Comparison of ENCODE assay signal across 8 mouse cellular contexts in the genomic region with DNA sequence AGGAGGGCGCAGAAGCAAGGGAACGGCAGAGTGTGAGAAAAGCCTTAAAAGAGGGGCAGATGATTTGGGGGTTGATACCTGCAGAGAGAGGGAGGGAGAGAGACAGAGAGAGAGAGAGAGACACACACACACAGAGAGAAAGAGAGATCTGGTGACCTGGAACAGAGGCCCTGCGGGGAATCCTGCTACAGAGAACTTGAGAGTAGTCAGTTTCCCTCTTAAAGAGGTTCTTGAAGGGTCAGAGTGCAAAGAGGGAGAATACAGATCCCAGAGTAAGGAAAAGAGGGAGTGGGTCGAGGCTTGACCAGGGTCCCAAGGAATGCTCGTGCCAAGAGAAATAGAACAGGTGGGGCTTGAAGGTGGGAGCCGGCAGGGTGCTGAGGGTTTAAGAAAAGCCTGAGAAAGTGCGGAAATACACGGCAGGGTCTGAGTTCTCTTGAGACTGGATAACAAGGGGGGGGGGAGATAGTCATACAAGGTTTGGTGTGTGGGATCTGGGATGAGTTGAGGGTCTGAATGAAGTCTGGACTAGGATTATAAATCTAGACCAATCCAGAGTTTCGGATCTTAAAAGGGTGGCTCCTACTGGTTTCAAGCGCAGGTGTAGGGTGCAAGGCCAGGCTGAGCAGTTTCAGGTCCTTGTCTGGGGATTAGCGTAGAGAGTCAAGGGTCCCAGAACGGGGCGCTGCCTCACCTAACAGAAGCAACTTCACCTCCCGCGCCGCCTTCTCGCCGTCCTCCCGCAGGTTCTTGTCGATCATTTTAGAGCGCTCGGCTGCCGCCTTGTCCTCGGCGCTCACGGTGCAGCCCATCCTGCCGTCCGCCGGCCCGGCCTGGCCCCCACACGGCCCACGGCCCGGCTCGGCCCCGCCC. TPM values are rescaled to one million over a fixed set of nuclear protein-coding genes. Genes with fewer than 3 reads are reported as not detected.
DNase-seq lines count a peak whose midpoint lies in the region; ATAC-seq and TF ChIP-seq lines count a peak whose summit lies in the region.

No protein-coding gene starts in this region.

- no peak for DNase-seq in kidney, postnatal 4 days
- no peak for DNase-seq in ES-E14 (ENCODE audit: low read depth, low spot score)
- DNase-seq in forebrain, postnatal 0 days = no peak
- DNase-seq in liver, postnatal 0 days = no peak
- DNase-seq in urinary bladder, postnatal 36 days (ENCODE audit: low spot score in 2 of 2) = no peak
- DNase-seq in adrenal gland, postnatal 4 days (ENCODE audit: low spot score in 2 of 2) = no peak

- 2% methylated on average over 35 of the region's 35 CpGs for WGBS in kidney, embryonic 14.5 days
- 1% methylated on average over 35 of the region's 35 CpGs for WGBS in forebrain, postnatal 0 days
- WGBS in liver, postnatal 0 days (ENCODE audit: insufficient replicate concordance) = under 1% methylated on average over 35 of the region's 35 CpGs

- in situ Hi-C loops in ES-E14 (cut with MboI; ENCODE audit: low sequenced_read_pairs in 2 of 2, unreplicated experiment in 2 of 2) = no loop called here

- H3K36me3 ChIP-seq in kidney, embryonic 14.5 days (ENCODE audit: control insufficient read depth, insufficient read depth, low read length) = peaks cover 9% of the 10 kb centered on the region; the same call in 1 of the 2 replicates
- peaks cover 1% of the 10 kb centered on the region; the same call in 1 of the 2 replicates for H3K36me3 ChIP-seq in ES-E14 (ENCODE audit: control insufficient read depth, insufficient read depth, low read length, poor library complexity, severe bottlenecking)
- no peaks in the 10 kb centered on the region for H3K36me3 ChIP-seq in forebrain, postnatal 0 days (ENCODE audit: insufficient read depth)
- peaks cover 9% of the 10 kb centered on the region; the same call in 1 of the 2 replicates for H3K36me3 ChIP-seq in liver, postnatal 0 days (replicated peaks; ENCODE audit: insufficient read depth, low read length)

- no peak; the same call in 1 of the 2 replicates for TF ChIP-seq CTCF in forebrain, postnatal 0 days (IDR thresholded peaks at IDR 0.05; ENCODE audit: low read depth)
- TF ChIP-seq CTCF in liver, postnatal 0 days (IDR thresholded peaks at IDR 0.05; ENCODE audit: low read depth) = no peak

- H3K9me3 ChIP-seq in kidney, embryonic 14.5 days (ENCODE audit: control insufficient read depth, low read length) = no peaks in the 10 kb centered on the region
- no peaks in the 10 kb centered on the region for H3K9me3 ChIP-seq in ES-E14 (ENCODE audit: control insufficient read depth, insufficient read depth, low read depth, low read length)
- no peaks in the 10 kb centered on the region for H3K9me3 ChIP-seq in forebrain, postnatal 0 days (ENCODE audit: low read length)
- no peaks in the 10 kb centered on the region for H3K9me3 ChIP-seq in liver, postnatal 0 days (ENCODE audit: low read length)

- H3K4me1 ChIP-seq in kidney, embryonic 14.5 days (ENCODE audit: control insufficient read depth, insufficient read depth, low read length) = peaks cover 46% of the 10 kb centered on the region
- H3K4me1 ChIP-seq in ES-E14 (ENCODE audit: control insufficient read depth in 2 of 2, insufficient read depth in 2 of 2, low read length in 2 of 2, poor library complexity in 1 of 2) = peaks cover 4 to 23% of the 10 kb centered on the region in 2 experiments; a peak in 3 of 4 replicates
- H3K4me1 ChIP-seq in forebrain, postnatal 0 days (ENCODE audit: insufficient read depth) = peaks cover 45% of the 10 kb centered on the region
- peaks cover 43% of the 10 kb centered on the region for H3K4me1 ChIP-seq in liver, postnatal 0 days (ENCODE audit: insufficient read depth)

- H3K9ac ChIP-seq in kidney, embryonic 14.5 days (ENCODE audit: low read depth, low read length) = peak overlapping the region; percentile 93
- H3K9ac ChIP-seq in ES-E14 (ENCODE audit: insufficient read depth, low read depth, low read length, poor library complexity, severe bottlenecking) = peak overlapping the region; percentile 91
- H3K9ac ChIP-seq in forebrain, postnatal 0 days = peak overlapping the region; percentile 61
- H3K9ac ChIP-seq in liver, postnatal 0 days (replicated peaks) = peak overlapping the region; percentile 99

- H3K4me2 ChIP-seq in kidney, embryonic 14.5 days (replicated peaks; ENCODE audit: low read depth, low read length) = peak overlapping the region; percentile 75
- peak overlapping the region; percentile 98 for H3K4me2 ChIP-seq in forebrain, postnatal 0 days (ENCODE audit: low read depth)
- H3K4me2 ChIP-seq in liver, postnatal 0 days (ENCODE audit: low read depth, low read length) = peak overlapping the region; percentile 79

- H3K27me3 ChIP-seq in kidney, embryonic 14.5 days (ENCODE audit: control insufficient read depth, insufficient read depth, low read length) = no peaks in the 10 kb centered on the region
- H3K27me3 ChIP-seq in forebrain, postnatal 0 days (ENCODE audit: insufficient read depth, low read length) = no peaks in the 10 kb centered on the region
- no peaks in the 10 kb centered on the region for H3K27me3 ChIP-seq in liver, postnatal 0 days (ENCODE audit: insufficient read depth, low read length)

- H3K4me3 ChIP-seq in kidney, embryonic 14.5 days (ENCODE audit: low read length) = peak overlapping the region; percentile 88
- H3K4me3 ChIP-seq in ES-E14 (ENCODE audit: insufficient read depth in 1 of 2, low read depth in 1 of 2, low read length in 2 of 2, poor library complexity in 1 of 2, severe bottlenecking in 1 of 2) = peak overlapping the region; percentile 92 to 97
- peak overlapping the region; percentile 85 for H3K4me3 ChIP-seq in forebrain, postnatal 0 days (ENCODE audit: low read depth, low read length)
- H3K4me3 ChIP-seq in liver, postnatal 0 days (ENCODE audit: low read depth, low read length) = peak overlapping the region; percentile 99

- no peak for TF ChIP-seq EP300 in liver, postnatal 0 days (IDR thresholded peaks at IDR 0.05; ENCODE audit: low read depth)

- no peak for ATAC-seq in kidney, embryonic 14.5 days (ENCODE audit: low FRiP score, low TSS enrichment)
- no peak for ATAC-seq in forebrain, postnatal 0 days
- peak; percentile 1; the same call in 1 of the 2 replicates for ATAC-seq in liver, postnatal 0 days
- ATAC-seq in granulocyte monocyte progenitor cell, adult 5-6 weeks (replicated peaks; ENCODE audit: poor library complexity, severe bottlenecking) = no peak

- H3K27ac ChIP-seq in kidney, embryonic 14.5 days (ENCODE audit: low read depth, low read length) = peak overlapping the region; percentile 73
- no peak overlapping the region for H3K27ac ChIP-seq in ES-E14 (ENCODE audit: insufficient read depth, low read depth, low read length, poor library complexity, severe bottlenecking)
- peak overlapping the region; percentile 90 for H3K27ac ChIP-seq in forebrain, postnatal 0 days (ENCODE audit: low read depth, low read length)
- peak overlapping the region; percentile 97 for H3K27ac ChIP-seq in liver, postnatal 0 days (ENCODE audit: low read depth)

RNA-seq across cellular contexts. Expression of a gene that starts 0.5 kb away (rescaled TPM):
- polyA plus RNA-seq in kidney, embryonic 14.5 days (2014; fragmentation: Nextera tagmentation; extraction: Ambion mirVana) = 386 and 445 TPM in 2 replicates
- total RNA-seq in ES-E14 (2012; rRNA removed) = 178 and 232 TPM in 2 replicates
- total RNA-seq in forebrain, postnatal 0 days (2014; rRNA removed) = 200 and 223 TPM in 2 replicates
- polyA plus RNA-seq in forebrain, postnatal 0 days (2015; fragmentation: Nextera tagmentation; extraction: Ambion mirVana) = 267 and 287 TPM in 2 replicates
- polyA plus RNA-seq in liver, postnatal 0 days (2015; fragmentation: Nextera tagmentation; extraction: Ambion mirVana) = 146 and 159 TPM in 2 replicates
- total RNA-seq in adrenal gland, postnatal 4 days (2021) = 100 to 1,000 TPM; 345 to 390 TPM
- total RNA-seq in granulocyte monocyte progenitor cell, adult 5-6 weeks (2014; fragmentation: Nextera tagmentation) = 410 and 448 TPM in 2 replicates
- 395 and 452 TPM in 2 replicates for total RNA-seq in granulocyte monocyte progenitor cell, adult 5-6 weeks (2017)

RNA-seq across cellular contexts. Expression of a gene that starts 25.6 kb away (rescaled TPM):
- polyA plus RNA-seq in kidney, embryonic 14.5 days (2014; fragmentation: Nextera tagmentation; extraction: Ambion mirVana) = 6.4 and 9.5 TPM in 2 replicates
- total RNA-seq in ES-E14 (2012; rRNA removed) = 7.4 and 7.6 TPM in 2 replicates
- 6.5 and 6.6 TPM in 2 replicates for total RNA-seq in forebrain, postnatal 0 days (2014; rRNA removed)
- polyA plus RNA-seq in forebrain, postnatal 0 days (2015; fragmentation: Nextera tagmentation; extraction: Ambion mirVana) = 3.9 and 4.4 TPM in 2 replicates
- 0.41 and 0.56 TPM in 2 replicates for polyA plus RNA-seq in liver, postnatal 0 days (2015; fragmentation: Nextera tagmentation; extraction: Ambion mirVana)
- 10 to 100 TPM; 16.9 to 19.4 TPM for total RNA-seq in adrenal gland, postnatal 4 days (2021)
- total RNA-seq in granulocyte monocyte progenitor cell, adult 5-6 weeks (2014; fragmentation: Nextera tagmentation) = not detected in 2 replicates
- total RNA-seq in granulocyte monocyte progenitor cell, adult 5-6 weeks (2017) = not detected in 2 replicates

RNA-seq across cellular contexts. Expression of a gene that starts 34.7 kb away (rescaled TPM):
- 4.8 and 6.5 TPM in 2 replicates for polyA plus RNA-seq in kidney, embryonic 14.5 days (2014; fragmentation: Nextera tagmentation; extraction: Ambion mirVana)
- 2.9 and 8.9 TPM in 2 replicates for total RNA-seq in ES-E14 (2012; rRNA removed)
- 43.5 and 60.9 TPM in 2 replicates for total RNA-seq in forebrain, postnatal 0 days (2014; rRNA removed)
- polyA plus RNA-seq in forebrain, postnatal 0 days (2015; fragmentation: Nextera tagmentation; extraction: Ambion mirVana) = 38.7 and 39.8 TPM in 2 replicates
- 147 and 174 TPM in 2 replicates for polyA plus RNA-seq in liver, postnatal 0 days (2015; fragmentation: Nextera tagmentation; extraction: Ambion mirVana)
- total RNA-seq in adrenal gland, postnatal 4 days (2021) = 10 to 100 TPM; 10.1 to 37.4 TPM
- not detected in 2 replicates for total RNA-seq in granulocyte monocyte progenitor cell, adult 5-6 weeks (2014; fragmentation: Nextera tagmentation)
- not detected in 2 replicates for total RNA-seq in granulocyte monocyte progenitor cell, adult 5-6 weeks (2017)

RNA-seq across cellular contexts. Expression of a gene that starts 44.9 kb away (rescaled TPM):
- polyA plus RNA-seq in kidney, embryonic 14.5 days (2014; fragmentation: Nextera tagmentation; extraction: Ambion mirVana) = 4.7 and 5.3 TPM in 2 replicates
- total RNA-seq in ES-E14 (2012; rRNA removed) = 1.2 and 1.8 TPM in 2 replicates
- 0.24 TPM in 1 of 2 replicates, not detected in the other for total RNA-seq in forebrain, postnatal 0 days (2014; rRNA removed)
- polyA plus RNA-seq in forebrain, postnatal 0 days (2015; fragmentation: Nextera tagmentation; extraction: Ambion mirVana) = 0.73 and 1.8 TPM in 2 replicates
- polyA plus RNA-seq in liver, postnatal 0 days (2015; fragmentation: Nextera tagmentation; extraction: Ambion mirVana) = 5.8 and 6.2 TPM in 2 replicates
- 1 to 10 TPM in 1 of 2 experiments, under 1 TPM in 1; 0.73 to 1.6 TPM for total RNA-seq in adrenal gland, postnatal 4 days (2021)
- total RNA-seq in granulocyte monocyte progenitor cell, adult 5-6 weeks (2014; fragmentation: Nextera tagmentation) = not detected in 2 replicates
- total RNA-seq in granulocyte monocyte progenitor cell, adult 5-6 weeks (2017) = not detected in 2 replicates

RNA-seq across cellular contexts. Expression of a gene that starts 47.2 kb away (rescaled TPM):
- 59.1 and 61.4 TPM in 2 replicates for polyA plus RNA-seq in kidney, embryonic 14.5 days (2014; fragmentation: Nextera tagmentation; extraction: Ambion mirVana)
- total RNA-seq in ES-E14 (2012; rRNA removed) = 66.6 and 82.7 TPM in 2 replicates
- 11.7 and 13.8 TPM in 2 replicates for total RNA-seq in forebrain, postnatal 0 days (2014; rRNA removed)
- polyA plus RNA-seq in forebrain, postnatal 0 days (2015; fragmentation: Nextera tagmentation; extraction: Ambion mirVana) = 6.2 and 7.4 TPM in 2 replicates
- polyA plus RNA-seq in liver, postnatal 0 days (2015; fragmentation: Nextera tagmentation; extraction: Ambion mirVana) = 63.6 and 68.0 TPM in 2 replicates
- 10 to 100 TPM; 40.9 to 41.4 TPM for total RNA-seq in adrenal gland, postnatal 4 days (2021)
- total RNA-seq in granulocyte monocyte progenitor cell, adult 5-6 weeks (2014; fragmentation: Nextera tagmentation) = 89.9 and 105 TPM in 2 replicates
- 46.9 and 76.8 TPM in 2 replicates for total RNA-seq in granulocyte monocyte progenitor cell, adult 5-6 weeks (2017)
